Mouse (Mus musculus) bone marrow macrophage, adult 2 months (primary cell): Measurements from ENCODE around the gene Acot5.

Experiments used
- CTCF ChIP-seq: IDR thresholded peaks from 2 replicates; pipeline ENCODE4 v1.5.1; 2012; ENCODE audit warnings: low read depth, mild to moderate bottlenecking, low read length, moderate library complexity
- POLR2A ChIP-seq: IDR thresholded peaks from 2 replicates; pipeline ENCODE4 v1.6.1; 2012; ENCODE audit warnings: mild to moderate bottlenecking, low read depth, low read length, borderline replicate concordance

- no peak for TF ChIP-seq POLR2A
- TF ChIP-seq CTCF: no peak
These were observed 25.1 kb upstream of the Acot5 start for GRCm38 (mm10) chr12:84044045-84044444.
